Mouse (Mus musculus): Measurements from ENCODE around the gene Dusp11. TPM values are rescaled to one million over a fixed set of nuclear protein-coding genes. Genes with fewer than 3 reads are reported as not detected.
"Not testable (repeated sequence)": the region's sequence is repeated elsewhere in the genome, so short reads cannot be mapped to it uniquely, and the experiment has no call there.

The Dusp11 gene
- total RNA-seq (2021) (10 to 100 TPM; 38.0 to 41.8 TPM), polyA plus RNA-seq (2012; rRNA removed) (26.0 and 52.4 TPM in 2 replicates)
- long read RNA-seq, full-length matches to known transcripts: 6 of 13 reads
- long read RNA-seq, partial matches to known transcripts: 1 of 13 reads
- long read RNA-seq, other reads (novel, unspliced or antisense): 6 of 13 reads

DNA sequence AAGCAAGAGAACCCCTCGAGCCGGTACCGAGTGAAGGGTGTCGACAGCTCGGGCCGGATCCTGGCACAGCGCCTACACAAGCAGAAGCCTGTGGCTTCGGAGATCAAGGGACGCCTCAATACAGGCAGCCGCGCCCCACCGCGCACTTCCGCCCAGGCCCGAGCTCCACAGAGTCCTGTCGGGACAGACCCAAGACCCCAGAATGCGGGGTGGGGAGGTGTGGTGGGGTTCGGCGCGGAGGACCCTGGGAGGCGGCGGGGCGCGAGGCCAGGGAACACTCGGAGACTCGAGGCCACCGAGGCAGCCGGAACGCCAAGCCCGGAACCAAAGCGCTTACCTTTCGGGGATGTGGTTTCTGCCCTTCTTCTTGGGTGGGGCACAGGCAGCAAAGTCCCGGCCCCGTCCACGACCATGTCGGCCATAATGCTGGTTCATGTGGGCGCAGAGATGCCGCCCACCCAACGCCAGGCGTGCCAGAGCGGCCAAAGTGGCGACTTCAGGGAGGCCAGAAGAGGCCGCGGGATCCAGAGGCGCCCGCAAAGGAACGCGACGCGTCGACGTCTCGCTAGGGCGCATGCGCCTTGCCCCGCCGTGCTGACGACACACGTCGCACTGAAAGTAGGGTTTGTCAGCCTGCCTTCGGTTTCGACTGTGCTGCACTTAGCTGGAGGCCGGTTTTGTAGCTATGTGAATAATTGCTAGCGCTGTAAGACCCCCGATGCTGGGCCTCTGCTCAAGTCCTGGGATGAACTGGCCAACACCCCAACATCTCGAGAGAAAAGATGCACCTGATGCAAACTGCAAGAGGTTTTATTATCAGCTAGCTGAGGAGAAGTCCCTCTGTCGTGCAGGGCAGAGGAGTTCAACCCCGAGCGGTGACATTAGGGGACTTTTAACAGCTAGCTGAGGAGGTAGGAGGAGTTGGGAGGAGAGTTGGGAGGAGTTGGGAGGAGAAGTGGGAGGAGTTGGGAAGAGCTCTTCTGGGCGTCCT lies at the start of gene Dusp11:
Dusp11 (minus strand) TSS at position 567 of the 991 bp plus-strand sequence.
- peak within 1 kb of the TSS; percentile 88 for H3K9ac ChIP-seq (ENCODE audit: low read depth, low read length)
- peak; percentile 94 to 95 for DNase-seq
- peak within 1 kb of the TSS; percentile 86 for H3K4me3 ChIP-seq
- peak; percentile 92 for TF ChIP-seq POLR2A (IDR thresholded peaks at IDR 0.05; ENCODE audit: insufficient read depth, low read depth, low read length)
- TF ChIP-seq CTCF (IDR thresholded peaks at IDR 0.05): no peak; the same call in 1 of the 2 replicates
- peak; percentile 28; the same call in 1 of the 2 replicates for TF ChIP-seq EP300 (IDR thresholded peaks at IDR 0.05; ENCODE audit: insufficient read depth, low read depth, low read length)
- under 1% methylated on average over 70 of the region's 70 CpGs for WGBS
- intact Hi-C loops (cut with DNase I): loop anchor here (1.0 to 10.0 kb wide), 4 partner anchors 24 to 723 kb away; partner anchors contain the start of genes Cct7, Nat8f1, Pradc1 and Snrnp27
- peaks cover 7% of the 10 kb centered on the region for H3K4me1 ChIP-seq (ENCODE audit: control insufficient read depth, insufficient read depth, low read length)
- peaks cover 23% of the 10 kb centered on the region for H3K36me3 ChIP-seq (ENCODE audit: control insufficient read depth, insufficient read depth, low read length)
- H3K27me3 ChIP-seq (ENCODE audit: control insufficient read depth, insufficient read depth, low read length): no peaks in the 10 kb centered on the region
- peak within 1 kb of the TSS; percentile 96 for H3K27ac ChIP-seq
- peaks cover 2% of the 10 kb centered on the region; the same call in 1 of the 2 replicates for H3K79me2 ChIP-seq (replicated peaks; ENCODE audit: control insufficient read depth, insufficient read depth, low read length)

DNA sequence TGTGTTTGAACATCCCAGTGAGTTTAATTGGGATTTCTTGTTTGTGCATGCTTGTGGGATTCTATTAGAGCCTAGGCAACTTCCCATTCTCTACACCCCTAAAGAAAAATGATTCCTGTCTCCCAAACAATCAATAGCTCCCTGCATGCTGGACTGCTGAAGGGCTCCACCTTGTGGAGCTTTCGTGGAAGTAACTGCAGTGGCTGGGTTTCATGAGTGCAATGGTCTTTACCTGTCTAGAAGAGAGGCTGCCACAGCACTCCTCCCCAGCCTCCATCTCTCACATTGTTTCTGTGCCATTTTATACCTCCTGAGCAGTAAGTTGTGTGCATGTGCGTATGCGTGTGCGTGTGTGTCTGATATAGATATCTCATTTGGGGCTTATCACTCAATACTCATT lies 48.5 kb upstream of the Dusp11 start:
- TF ChIP-seq EP300 (IDR thresholded peaks at IDR 0.05; ENCODE audit: insufficient read depth, low read depth, low read length) (no peak), POLR2A (IDR thresholded peaks at IDR 0.05; ENCODE audit: insufficient read depth, low read depth, low read length) (no peak), CTCF (IDR thresholded peaks at IDR 0.05) (peak; percentile 91)
- Histone ChIP-seq H3K9ac (ENCODE audit: low read depth, low read length) (no peak overlapping the region), H3K27me3 (ENCODE audit: control insufficient read depth, insufficient read depth, low read length) (no peaks in the 10 kb centered on the region), H3K79me2 (replicated peaks; ENCODE audit: control insufficient read depth, insufficient read depth, low read length) (no peaks in the 10 kb centered on the region), H3K36me3 (ENCODE audit: control insufficient read depth, insufficient read depth, low read length) (no peaks in the 10 kb centered on the region), H3K4me1 (ENCODE audit: control insufficient read depth, insufficient read depth, low read length) (no peaks in the 10 kb centered on the region), H3K27ac (no peak overlapping the region), H3K4me3 (no peak overlapping the region)
- intact Hi-C loops (cut with DNase I): loop anchor here (1.0 to 5.0 kb wide), 2 partner anchors 74 to 173 kb away; no protein-coding TSS in a partner anchor
- DNase-seq: peak; percentile 31 to 52
- WGBS: 38% methylated on average over 4 of the region's 4 CpGs

DNA sequence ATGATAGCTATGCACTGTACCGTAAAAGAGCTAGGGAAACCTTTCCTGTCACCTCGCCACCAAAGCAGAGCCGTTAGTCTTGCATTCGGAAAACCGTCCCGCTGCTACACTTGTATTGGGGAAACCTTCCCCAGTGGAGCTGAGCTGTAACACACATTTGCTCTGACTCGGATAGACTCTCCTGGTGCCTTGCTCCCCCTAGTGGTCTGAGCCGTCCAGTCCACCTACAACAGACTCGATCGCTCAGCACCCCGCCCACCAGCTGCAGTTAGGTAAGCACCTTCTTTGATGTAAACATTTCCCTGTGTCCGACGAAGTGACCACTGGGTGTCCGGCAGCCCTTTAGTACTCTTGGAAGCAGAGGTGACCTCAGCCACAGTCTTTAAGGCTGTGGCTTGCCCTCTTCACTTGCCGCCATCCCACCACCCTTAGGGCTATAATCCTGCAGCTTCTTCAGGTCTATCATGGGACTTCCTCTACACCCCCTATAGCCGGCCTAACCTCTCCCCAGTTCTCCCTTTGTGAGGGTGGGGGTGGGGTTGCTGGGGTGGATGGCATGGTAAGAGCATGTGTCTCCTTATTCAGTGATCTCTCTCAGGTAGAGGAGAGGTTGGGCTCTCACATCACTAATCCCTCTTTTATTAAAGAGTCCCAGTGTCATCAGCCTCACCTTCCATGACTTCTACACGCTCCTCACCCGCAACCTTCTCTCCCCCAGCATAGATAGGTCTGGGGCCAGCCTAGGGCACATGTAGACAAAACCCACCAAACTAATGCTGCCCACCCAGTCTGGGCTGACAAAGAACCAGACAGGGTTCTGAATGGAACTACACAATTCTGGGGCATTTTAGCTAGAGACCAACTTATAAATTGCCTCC lies 43.0 kb upstream of the Dusp11 start:
- no peak overlapping the region for H3K4me3 ChIP-seq
- H3K9ac ChIP-seq (ENCODE audit: low read depth, low read length): no peak overlapping the region
- WGBS: 10% methylated on average over 18 of the region's 18 CpGs
- H3K27ac ChIP-seq: no peak overlapping the region
- peak; percentile 67 to 68 for DNase-seq
- H3K79me2 ChIP-seq (replicated peaks; ENCODE audit: control insufficient read depth, insufficient read depth, low read length): no peaks in the 10 kb centered on the region
- no peaks in the 10 kb centered on the region for H3K36me3 ChIP-seq (ENCODE audit: control insufficient read depth, insufficient read depth, low read length)
- TF ChIP-seq POLR2A (IDR thresholded peaks at IDR 0.05; ENCODE audit: insufficient read depth, low read depth, low read length): no peak
- peak; percentile 85 for TF ChIP-seq CTCF (IDR thresholded peaks at IDR 0.05)
- peak; percentile 79; the same call in 1 of the 2 replicates for TF ChIP-seq EP300 (IDR thresholded peaks at IDR 0.05; ENCODE audit: insufficient read depth, low read depth, low read length)
- H3K27me3 ChIP-seq (ENCODE audit: control insufficient read depth, insufficient read depth, low read length): no peaks in the 10 kb centered on the region
- H3K4me1 ChIP-seq (ENCODE audit: control insufficient read depth, insufficient read depth, low read length): no peaks in the 10 kb centered on the region; the same call in 1 of the 2 replicates
- intact Hi-C loops (cut with DNase I): loop anchor here (2.0 to 5.0 kb wide), 2 partner anchors 68 to 167 kb away; no protein-coding TSS in a partner anchor

DNA sequence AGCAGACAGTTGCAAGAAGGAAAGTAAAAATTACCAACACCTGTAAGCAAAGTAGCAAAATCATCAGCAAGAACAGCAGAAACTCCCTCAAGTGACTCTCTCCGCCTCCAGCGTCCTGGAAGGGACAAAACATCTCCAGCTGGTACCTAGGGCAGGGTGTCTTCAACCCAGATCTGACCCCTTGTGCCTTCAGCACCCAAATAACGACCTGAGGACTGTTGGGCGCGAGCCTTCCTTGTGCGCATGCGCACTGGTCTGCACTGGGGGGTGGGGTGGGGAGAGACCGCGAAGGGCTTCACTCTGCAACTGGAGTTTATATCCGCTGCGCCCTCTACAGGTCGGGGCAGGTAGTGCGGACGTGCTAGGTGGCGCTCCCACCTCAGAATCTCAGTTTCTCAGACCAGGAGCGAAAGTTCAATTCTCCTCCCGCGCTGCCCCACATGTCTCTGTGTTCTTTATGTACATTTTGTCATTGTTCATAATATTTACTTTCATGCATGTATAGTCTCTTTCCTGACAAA lies 42.0 kb upstream of the Dusp11 start:
- H3K79me2 ChIP-seq (replicated peaks; ENCODE audit: control insufficient read depth, insufficient read depth, low read length): no peaks in the 10 kb centered on the region
- intact Hi-C loops (cut with DNase I): no loop called here
- H3K27me3 ChIP-seq (ENCODE audit: control insufficient read depth, insufficient read depth, low read length): no peaks in the 10 kb centered on the region
- no peaks in the 10 kb centered on the region for H3K36me3 ChIP-seq (ENCODE audit: control insufficient read depth, insufficient read depth, low read length)
- TF ChIP-seq POLR2A (IDR thresholded peaks at IDR 0.05; ENCODE audit: insufficient read depth, low read depth, low read length) (no peak), EP300 (IDR thresholded peaks at IDR 0.05; ENCODE audit: insufficient read depth, low read depth, low read length) (no peak), CTCF (IDR thresholded peaks at IDR 0.05) (peak; percentile 66)
- WGBS: 72% methylated on average over 18 of the region's 18 CpGs
- H3K4me3 ChIP-seq: no peak overlapping the region
- H3K4me1 ChIP-seq (ENCODE audit: control insufficient read depth, insufficient read depth, low read length): no peaks in the 10 kb centered on the region; the same call in 1 of the 2 replicates
- no peak overlapping the region for H3K9ac ChIP-seq (ENCODE audit: low read depth, low read length)
- H3K27ac ChIP-seq: no peak overlapping the region
- no peak for DNase-seq

DNA sequence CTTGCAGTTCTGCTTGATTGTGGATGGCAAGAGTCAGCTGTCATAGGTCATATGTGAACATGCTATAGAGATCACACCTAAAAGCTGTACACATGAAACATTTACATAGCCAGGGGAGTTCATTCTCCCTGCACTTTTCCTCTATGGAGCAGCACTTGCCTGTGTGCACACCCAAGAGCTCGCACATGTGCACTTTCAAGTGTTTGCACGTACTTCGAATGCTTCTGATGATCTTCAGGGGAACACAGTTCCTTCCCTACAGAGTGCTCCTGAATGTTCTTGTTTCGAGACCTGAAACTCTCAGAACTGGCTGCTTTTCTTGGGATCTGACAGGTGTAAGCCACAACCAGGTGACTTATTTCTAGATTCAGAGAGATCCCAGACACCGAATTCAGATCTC lies 29.3 kb upstream of the Dusp11 start:
- H3K79me2 ChIP-seq (replicated peaks; ENCODE audit: control insufficient read depth, insufficient read depth, low read length); H3K27ac ChIP-seq; H3K4me1 ChIP-seq (ENCODE audit: control insufficient read depth, insufficient read depth, low read length); intact Hi-C loops (cut with DNase I); DNase-seq; H3K4me3 ChIP-seq; H3K27me3 ChIP-seq (ENCODE audit: control insufficient read depth, insufficient read depth, low read length); H3K36me3 ChIP-seq (ENCODE audit: control insufficient read depth, insufficient read depth, low read length); H3K9ac ChIP-seq (ENCODE audit: low read depth, low read length): not testable (repeated sequence)
- WGBS: 91% methylated on average over 5 of the region's 5 CpGs

DNA sequence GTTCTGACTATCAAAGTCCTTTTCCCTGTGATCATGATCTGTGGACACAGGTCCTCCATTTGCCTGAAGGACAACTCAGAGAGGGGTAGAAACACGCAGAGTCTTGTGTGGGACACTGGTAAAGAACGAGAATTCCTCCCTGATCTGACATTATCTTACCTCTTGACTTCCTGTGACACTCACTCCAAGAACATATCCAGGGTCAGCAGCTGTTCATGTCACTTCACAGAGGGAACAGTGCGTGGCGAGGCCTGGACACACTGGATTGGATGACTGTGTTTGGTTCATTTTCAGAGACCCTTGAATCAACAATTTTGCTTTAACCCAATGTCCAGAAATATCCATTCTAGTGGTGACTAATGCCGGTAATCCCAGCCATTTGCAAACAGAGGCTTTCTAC lies 28.1 kb upstream of the Dusp11 start:
- intact Hi-C loops (cut with DNase I); H3K4me3 ChIP-seq; H3K27ac ChIP-seq; H3K79me2 ChIP-seq (replicated peaks; ENCODE audit: control insufficient read depth, insufficient read depth, low read length); H3K36me3 ChIP-seq (ENCODE audit: control insufficient read depth, insufficient read depth, low read length); H3K27me3 ChIP-seq (ENCODE audit: control insufficient read depth, insufficient read depth, low read length); H3K9ac ChIP-seq (ENCODE audit: low read depth, low read length); DNase-seq; H3K4me1 ChIP-seq (ENCODE audit: control insufficient read depth, insufficient read depth, low read length): not testable (repeated sequence)
- 71% methylated on average over 5 of the region's 5 CpGs for WGBS
